Mouse (Mus musculus) kidney, postnatal 14 days (tissue): ENCODE data around the gene Luc7l.
A peak's percentile ranks its signal among the peaks of the same experiment; 100 is the strongest.
"Not testable (repeated sequence)": the region's sequence is repeated elsewhere in the genome, so short reads cannot be mapped to it uniquely, and the experiment has no call there.

Experiments used
- DNase-seq: peaks from one replicate; pipeline ENCODE4 v3.0.0; 2022; ENCODE audit warnings: mixed read lengths

Gene Luc7l

GRCm38 (mm10) chr17:26255313-26255712 is 2.6 kb downstream of the Luc7l start:
- no peak for DNase-seq

GRCm38 (mm10) chr17:26261826-26262225 is 9.1 kb downstream of the Luc7l start:
- DNase-seq, result no peak

GRCm38 (mm10) chr17:26262384-26262783 is 9.7 kb downstream of the Luc7l start:
- DNase-seq, result no peak

- no peak for DNase-seq
These were observed 16.2 kb downstream of the Luc7l start for GRCm38 (mm10) chr17:26268851-26269250.

- DNase-seq, result not testable (repeated sequence)
These were observed 16.9 kb downstream of the Luc7l start for GRCm38 (mm10) chr17:26269577-26269976.

GRCm38 (mm10) chr17:26272586-26272985 is 19.9 kb downstream of the Luc7l start:
- no peak for DNase-seq

- DNase-seq, result no peak
These were observed 23.2 kb downstream of the Luc7l start for GRCm38 (mm10) chr17:26275933-26276332.

GRCm38 (mm10) chr17:26276711-26277110 is 24.0 kb downstream of the Luc7l start:
- DNase-seq, result peak; percentile 54

- DNase-seq, result no peak
These were observed 33.7 kb downstream of the Luc7l start for GRCm38 (mm10) chr17:26286199-26286955.

- DNase-seq, result no peak
These were observed 36.8 kb downstream of the Luc7l start for GRCm38 (mm10) chr17:26289475-26289874.

- DNase-seq, result not testable (repeated sequence)
These were observed 45.6 kb downstream of the Luc7l start for GRCm38 (mm10) chr17:26298318-26298717.

GRCm38 (mm10) chr17:26314291-26314690 is 61.6 kb downstream of the Luc7l start:
- DNase-seq, result peak; percentile 87

- DNase-seq, result peak; percentile 56
These were observed 62.8 kb downstream of the Luc7l start for GRCm38 (mm10) chr17:26315474-26315873.

GRCm38 (mm10) chr17:26318441-26318840 is 65.7 kb downstream of the Luc7l start:
- DNase-seq, result no peak
